Mouse (Mus musculus): ENCODE data around the gene Snrnp48.

DNA sequence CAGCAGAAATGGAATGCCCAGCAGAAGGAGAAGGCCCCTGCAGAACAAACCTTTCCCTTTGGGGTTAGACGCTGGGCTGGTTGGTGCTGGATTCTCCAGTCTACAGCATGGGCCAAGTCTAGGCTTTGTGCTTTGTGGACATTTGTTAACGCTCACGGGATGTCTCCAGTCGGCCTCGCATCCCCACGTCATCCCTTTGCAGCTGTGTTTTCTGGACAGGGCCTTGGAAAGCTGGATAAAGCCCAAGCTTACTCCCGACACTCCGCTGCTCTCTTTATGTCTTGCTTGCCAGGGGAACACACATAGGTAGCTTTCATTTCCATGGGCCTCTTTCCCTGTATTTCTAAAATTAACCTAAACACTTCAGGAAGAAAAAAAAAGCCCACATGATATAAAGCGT lies 49.0 kb downstream of the Snrnp48 start:
- TF ChIP-seq CTCF (IDR thresholded peaks at IDR 0.05; ENCODE audit: borderline replicate concordance, insufficient read depth, low read length) (no peak), POLR2A (IDR thresholded peaks at IDR 0.05; ENCODE audit: low read depth, low read length) (no peak)

All from embryonic fibroblast, embryonic 13.5 days (primary cell).